Mouse (Mus musculus) erythroblast, adult 5-6 weeks (primary cell): ENCODE measurements at regions not wholly inside any gene's neighbourhood (a gene's known extent, or its start where the extent isn't known, plus 50 kb on each side); places are given as distances from the start of the nearest gene placed in this dataset.

Source experiments
- ATAC-seq: replicated peaks from 2 replicates; pipeline ENCODE4 v1.8.0; 2016; ENCODE audit warnings: moderate number of reproducible peaks, mild to moderate bottlenecking, moderate TSS enrichment, inconsistent platforms; ENCODE audit not compliant: poor library complexity, low FRiP score, severe bottlenecking

GRCm38 (mm10) chr14:61691785-61692372, 84.6 kb downstream of the Kcnrg start:
- no peak for ATAC-seq

GRCm38 (mm10) chr14:61694796-61695195, 87.5 kb downstream of the Kcnrg start:
- no peak for ATAC-seq

- no peak for ATAC-seq
These were observed 89.1 kb downstream of the Kcnrg start for GRCm38 (mm10) chr14:61696290-61696842.

GRCm38 (mm10) chr14:61696886-61697554, 89.8 kb downstream of the Kcnrg start:
- ATAC-seq, result no peak

GRCm38 (mm10) chr14:61697704-61698103, 90.4 kb downstream of the Kcnrg start:
- no peak for ATAC-seq

GRCm38 (mm10) chr14:61698358-61699055, 91.2 kb downstream of the Kcnrg start:
- no peak for ATAC-seq

GRCm38 (mm10) chr14:61699638-61700037, 92.4 kb downstream of the Kcnrg start:
- no peak for ATAC-seq

GRCm38 (mm10) chr14:61701131-61701530, 93.9 kb downstream of the Kcnrg start:
- ATAC-seq, result no peak

- no peak for ATAC-seq
These were observed 96.7 kb downstream of the Kcnrg start for GRCm38 (mm10) chr14:61703916-61704315.

- ATAC-seq, result no peak
These were observed 99.7 kb downstream of the Kcnrg start for GRCm38 (mm10) chr14:61706984-61707383.

GRCm38 (mm10) chr14:61708331-61708730, 101.1 kb downstream of the Kcnrg start:
- no peak for ATAC-seq

- ATAC-seq, result no peak
These were observed 108.5 kb downstream of the Kcnrg start for GRCm38 (mm10) chr14:61715746-61716145.

- ATAC-seq, result no peak
These were observed 111.3 kb downstream of the Kcnrg start for GRCm38 (mm10) chr14:61718392-61719124.

- no peak for ATAC-seq
These were observed 114.0 kb downstream of the Kcnrg start for GRCm38 (mm10) chr14:61721302-61721701.

GRCm38 (mm10) chr14:61724942-61725341, 117.7 kb downstream of the Kcnrg start:
- ATAC-seq, result no peak

- no peak for ATAC-seq
These were observed 121.3 kb downstream of the Kcnrg start for GRCm38 (mm10) chr14:61728562-61728961.

- ATAC-seq, result no peak
These were observed 128.3 kb downstream of the Kcnrg start for GRCm38 (mm10) chr14:61735541-61735940.

- ATAC-seq, result no peak
These were observed 129.4 kb downstream of the Kcnrg start for GRCm38 (mm10) chr14:61736384-61737322.

- no peak for ATAC-seq
These were observed 130.3 kb downstream of the Kcnrg start for GRCm38 (mm10) chr14:61737504-61738040.
